Mouse (Mus musculus) embryo, embryonic 10 days (tissue): ENCODE measurements around the gene Bves.
"Not testable (repeated sequence)": the region's sequence is repeated elsewhere in the genome, so short reads cannot be mapped to it uniquely, and the experiment has no call there.

Experiments used
- DNase-seq: peaks from one replicate; pipeline ENCODE4 v3.0.0-alpha.2; 2015; ENCODE audit warnings: low spot score

Bves gene

DNA sequence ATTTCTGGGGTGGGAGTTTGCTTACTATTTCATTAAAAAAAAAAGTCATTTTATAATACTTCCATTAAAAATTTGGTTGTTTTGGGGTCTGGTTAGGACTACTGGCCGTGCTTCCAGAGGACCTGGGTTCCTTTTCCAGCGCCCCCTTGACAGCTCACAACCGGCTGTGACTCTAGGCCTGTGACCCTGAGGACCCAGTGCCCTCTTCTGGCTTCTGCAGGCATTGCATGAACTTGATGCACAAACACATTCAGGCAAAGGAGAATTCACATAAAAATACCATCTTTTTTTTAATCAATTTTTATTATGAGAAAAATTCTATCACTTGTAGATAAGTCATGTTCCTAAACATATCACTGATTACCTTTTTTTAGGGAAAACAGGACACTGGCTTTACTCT, 12.6 kb downstream of the Bves start:
- DNase-seq, result not testable (repeated sequence)

- DNase-seq, result no peak
These were observed 20.5 kb downstream of the Bves start for GRCm38 (mm10) chr10:45356091-45356490.

DNA sequence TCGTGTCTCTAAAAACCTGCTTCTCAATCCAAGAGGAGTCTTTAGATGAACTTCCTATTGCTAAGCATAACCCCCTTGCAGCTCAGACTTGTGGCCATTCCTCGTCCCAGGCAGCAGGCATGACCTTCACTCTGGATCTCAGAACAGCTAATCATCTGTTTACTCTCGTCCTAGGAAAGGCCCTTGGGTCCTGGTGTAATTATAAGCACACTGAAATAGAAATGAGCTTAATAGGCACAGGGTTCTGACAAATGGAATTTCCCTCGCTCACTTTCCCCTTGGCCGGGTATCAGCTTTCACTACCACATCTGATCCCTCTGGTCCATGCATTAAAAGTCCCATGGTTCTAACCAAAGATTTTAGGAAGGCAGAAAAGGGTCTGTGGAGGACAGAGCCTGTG, 27.8 kb downstream of the Bves start:
- DNase-seq, result no peak

GRCm38 (mm10) chr10:45366987-45367705, 31.6 kb downstream of the Bves start:
- no peak for DNase-seq

- no peak for DNase-seq
These were observed 34.1 kb downstream of the Bves start for GRCm38 (mm10) chr10:45369639-45370038.

DNA sequence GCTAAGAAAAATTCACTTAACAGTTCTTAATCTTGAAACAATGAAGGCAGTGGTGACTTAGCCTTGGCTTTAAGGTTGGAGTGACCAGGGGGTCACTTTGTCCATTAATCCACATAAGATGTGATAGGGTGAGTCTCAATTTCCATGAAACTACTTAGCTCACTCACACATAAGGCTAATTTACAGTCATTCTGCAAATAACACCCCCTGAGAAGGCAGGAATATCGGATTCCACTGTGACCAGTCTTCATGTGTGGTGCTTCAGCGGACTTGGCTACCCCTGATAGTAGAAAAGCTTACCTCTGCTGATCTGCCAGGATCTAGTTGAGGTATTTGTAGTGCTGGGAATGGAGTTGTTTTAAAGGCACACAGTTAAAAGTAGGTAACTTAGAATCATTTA, 35.0 kb downstream of the Bves start:
- no peak for DNase-seq

GRCm38 (mm10) chr10:45372994-45373692, 37.6 kb downstream of the Bves start:
- peak; percentile 91 for DNase-seq

DNA sequence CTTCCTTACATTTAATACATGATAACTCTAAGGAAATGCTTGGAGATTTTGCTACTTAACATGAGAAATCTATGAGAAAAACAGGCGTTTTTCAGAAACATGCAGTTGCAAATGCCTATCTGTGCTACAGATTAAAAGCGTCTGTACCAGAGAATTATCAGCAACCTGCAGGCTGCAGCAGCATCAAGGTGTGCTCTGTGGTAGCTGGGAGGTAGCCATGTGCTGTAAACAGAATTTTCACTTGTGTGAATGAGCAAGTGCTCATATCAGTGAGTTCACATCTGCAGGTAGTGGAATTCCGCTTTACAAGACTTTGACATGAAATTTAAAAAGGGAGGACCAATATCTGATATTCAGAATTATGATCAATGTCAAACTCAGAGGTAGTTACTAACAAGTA, 42.7 kb downstream of the Bves start:
- no peak for DNase-seq

- peak; percentile 32 for DNase-seq
These were observed 46.5 kb downstream of the Bves start for GRCm38 (mm10) chr10:45381937-45382636.

DNA sequence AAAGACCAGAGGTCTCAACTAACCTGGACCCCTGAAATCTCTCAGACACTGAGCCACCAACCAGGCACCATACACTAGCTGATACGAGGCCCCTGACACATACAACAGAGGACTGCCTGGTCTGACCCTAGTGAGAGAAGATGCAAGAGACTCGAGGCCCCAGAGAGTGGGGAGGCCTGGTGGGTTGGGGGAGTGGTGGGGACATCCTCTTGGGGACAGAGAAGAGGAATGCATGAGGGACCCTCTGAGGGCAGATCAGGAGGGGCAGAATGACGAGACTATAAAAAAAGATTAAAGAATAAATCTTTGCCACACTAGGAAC, 47.0 kb downstream of the Bves start:
- no peak for DNase-seq

GRCm38 (mm10) chr10:45398211-45398610, 62.6 kb downstream of the Bves start:
- DNase-seq, result no peak

- no peak for DNase-seq
These were observed 64.2 kb downstream of the Bves start for GRCm38 (mm10) chr10:45399702-45400243.

GRCm38 (mm10) chr10:45410624-45411341, 75.2 kb downstream of the Bves start:
- peak; percentile 90 for DNase-seq

GRCm38 (mm10) chr10:45411741-45412140, 76.2 kb downstream of the Bves start:
- peak; percentile 76 for DNase-seq

- no peak for DNase-seq
These were observed 76.6 kb downstream of the Bves start for GRCm38 (mm10) chr10:45412144-45412543.
